Mouse (Mus musculus) hindlimb bud, embryonic 11.5 days (tissue): ENCODE results near the gene Emc9.

Experiments used
- DNase-seq: peaks from one replicate; pipeline ENCODE4 v3.0.0-alpha.2; 2012; ENCODE audit warnings: low read depth, low spot score; ENCODE audit errors: extremely low spot score

The Emc9 gene

DNA sequence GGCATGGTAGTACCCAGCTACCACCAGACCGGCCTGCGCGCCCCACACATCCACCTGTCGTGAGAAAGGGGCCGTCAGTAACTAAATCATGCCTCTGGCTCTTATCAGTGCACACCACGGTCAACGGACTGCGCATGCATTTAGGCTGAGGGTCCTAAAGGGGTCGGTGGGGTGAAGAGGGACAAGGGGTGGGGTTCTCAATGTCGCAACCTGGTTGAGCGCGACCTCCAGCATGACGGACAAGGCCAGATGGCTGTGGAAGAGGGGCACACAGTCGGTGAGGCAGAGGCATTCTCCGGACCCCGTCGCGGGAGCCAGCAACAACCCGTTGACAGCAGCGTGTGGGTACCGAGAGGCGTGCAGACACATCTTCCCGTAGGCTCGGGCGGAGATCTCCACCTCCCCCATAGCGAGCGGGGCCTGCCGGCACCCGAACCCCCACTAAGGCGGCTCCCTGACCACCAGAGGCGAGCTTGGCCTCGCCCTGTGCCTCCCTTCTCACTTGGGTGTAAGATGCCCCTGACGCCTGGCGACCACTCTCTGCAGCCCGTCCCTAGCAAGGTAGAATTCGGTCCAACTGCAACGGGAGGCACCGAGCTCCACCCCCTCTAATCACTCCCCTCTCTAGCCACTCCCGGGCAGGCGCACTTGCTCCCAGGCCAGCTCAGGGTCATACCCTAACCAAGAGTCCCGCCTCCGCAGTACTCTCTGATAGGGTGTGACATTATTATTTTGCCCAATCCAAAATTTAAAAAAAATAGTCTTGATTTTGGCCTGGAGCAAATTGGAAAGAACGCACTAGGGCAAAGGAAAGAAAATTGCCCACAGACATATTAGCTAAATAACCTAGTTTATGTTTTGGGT is at the start of gene Emc9:
Gene Emc9, minus strand, starts transcription at position 601 of the 864 bp plus-strand sequence.
- no peak for DNase-seq

DNA sequence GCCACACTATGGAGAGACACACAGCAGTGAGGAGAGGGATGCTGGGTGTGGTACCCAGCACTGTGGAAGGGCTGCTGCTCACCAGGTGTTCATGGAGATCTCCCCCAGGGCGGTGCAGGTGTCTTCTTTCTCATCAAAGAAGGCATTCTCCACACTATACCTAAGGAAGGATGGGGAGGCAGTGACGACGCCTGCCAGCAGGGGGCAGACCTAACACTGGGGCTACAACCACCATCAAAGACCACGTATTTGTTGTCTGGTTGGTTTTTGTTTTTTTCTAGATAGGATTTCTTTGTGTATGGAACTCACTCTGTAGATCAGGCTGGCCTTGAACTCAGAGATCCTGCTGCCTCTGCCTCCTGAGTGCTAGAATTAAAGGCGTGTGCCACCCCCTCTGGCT is 44.2 kb upstream of the Emc9 start:
- DNase-seq, result no peak

GRCm38 (mm10) chr14:55628077-55628827 is 43.1 kb upstream of the Emc9 start:
- DNase-seq, result no peak

DNA sequence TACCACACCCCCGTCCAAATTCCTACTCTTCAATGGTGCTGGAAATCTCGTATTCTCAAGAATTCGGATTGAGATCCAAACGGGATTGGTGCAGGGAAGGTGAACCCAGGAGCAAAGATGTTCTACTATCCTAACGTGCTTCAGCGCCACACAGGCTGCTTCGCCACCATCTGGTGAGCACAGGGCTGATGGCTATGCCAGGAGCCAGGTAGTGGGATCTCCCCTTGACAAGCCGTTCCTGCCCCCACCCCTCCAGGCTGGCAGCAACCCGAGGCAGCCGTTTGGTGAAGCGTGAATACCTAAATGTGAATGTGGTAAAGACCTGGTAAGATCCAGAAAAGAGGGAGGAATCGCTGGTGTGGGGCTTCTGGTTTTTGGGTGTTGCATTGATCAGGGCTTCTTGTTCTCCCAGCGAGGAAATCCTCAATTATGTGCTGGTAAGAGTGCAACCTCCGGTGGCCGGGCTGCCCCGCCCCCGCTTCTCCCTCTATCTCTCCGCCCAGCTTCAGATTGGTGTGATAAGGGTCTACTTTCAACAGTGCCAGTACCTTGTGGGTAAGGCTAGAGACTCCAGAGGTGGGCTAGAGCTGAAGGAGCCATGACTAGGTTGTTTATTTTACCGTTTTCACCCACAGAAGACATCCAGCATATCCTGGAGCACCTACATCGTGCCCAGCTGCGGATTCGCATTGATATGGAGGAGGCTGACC is 33.5 kb upstream of the Emc9 start:
- DNase-seq, result no peak

- no peak for DNase-seq
These were observed 32.7 kb upstream of the Emc9 start, which contains the start of gene Rec8 for GRCm38 (mm10) chr14:55617822-55618221. Rec8 (plus strand) TSS chr14:55618037.

- DNase-seq, result no peak
These were observed 31.7 kb upstream of the Emc9 start for GRCm38 (mm10) chr14:55616844-55617243.

DNA sequence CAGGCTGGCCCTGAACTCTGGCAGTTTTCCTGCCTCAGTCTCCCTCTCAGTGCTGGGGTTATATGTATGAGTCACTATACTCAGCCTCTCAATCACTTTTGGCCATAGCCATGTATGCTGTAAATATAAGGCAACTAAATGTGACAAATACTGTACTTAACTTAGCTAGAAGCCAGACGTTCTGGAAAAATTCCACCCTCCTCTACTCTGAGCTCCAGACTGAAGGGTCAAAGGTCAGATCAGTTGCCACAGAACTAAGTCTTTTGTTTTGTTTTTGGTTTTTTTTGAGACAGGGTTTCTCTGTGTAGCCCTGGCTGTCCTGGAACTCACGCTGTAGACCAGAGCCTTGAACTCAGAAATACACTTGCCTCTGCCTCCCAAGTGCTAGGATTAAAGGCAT is 30.8 kb upstream of the Emc9 start:
- no peak for DNase-seq

DNA sequence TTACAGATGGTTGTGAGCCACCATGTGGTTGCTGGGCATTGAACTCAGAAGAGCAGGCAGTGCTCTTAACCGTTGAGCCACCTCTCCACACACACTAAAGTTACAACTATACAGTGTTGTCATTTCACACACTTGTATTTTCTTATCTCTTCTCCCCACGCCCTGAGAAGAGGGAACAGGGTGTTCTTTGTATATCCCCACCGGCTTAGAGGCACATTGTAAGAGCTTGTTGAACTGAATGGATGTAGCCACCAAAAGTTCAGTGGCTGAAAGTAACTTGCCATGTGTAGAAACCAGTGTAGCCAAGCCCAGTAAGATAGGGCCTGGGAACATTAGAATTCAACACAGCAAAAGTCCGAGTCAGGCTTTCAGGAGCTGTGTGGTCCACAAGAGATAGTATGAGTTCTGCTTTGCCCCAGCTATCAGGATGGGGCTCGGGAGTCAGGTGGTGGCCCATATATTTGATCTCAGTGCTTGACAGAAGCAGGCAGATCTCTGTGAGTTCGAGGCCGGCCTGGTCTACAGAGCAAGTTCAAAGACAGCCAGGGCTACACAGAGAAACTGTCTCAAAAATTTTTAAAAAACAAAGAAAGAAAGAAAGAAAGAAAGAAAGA is 29.6 kb upstream of the Emc9 start:
- DNase-seq, result no peak

DNA sequence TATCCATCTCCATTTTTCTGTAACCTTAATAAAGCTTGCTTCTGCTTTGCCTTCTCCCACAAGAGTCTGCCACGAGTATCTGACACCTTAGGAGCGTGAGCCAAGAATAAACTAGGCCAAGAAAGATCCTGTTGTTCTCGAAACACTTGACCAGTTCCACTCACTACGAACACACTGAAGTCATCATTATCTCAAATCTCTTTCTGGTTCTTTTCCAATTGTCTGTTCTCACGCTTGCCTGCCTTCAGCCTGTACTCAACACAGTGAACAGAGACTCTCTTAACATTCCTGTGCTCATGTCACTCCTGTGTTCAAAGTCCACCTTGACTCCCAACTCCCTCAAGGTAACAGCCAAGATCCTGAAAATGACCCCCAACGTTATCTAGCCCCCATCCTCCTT is 28.2 kb upstream of the Emc9 start:
- no peak for DNase-seq

DNA sequence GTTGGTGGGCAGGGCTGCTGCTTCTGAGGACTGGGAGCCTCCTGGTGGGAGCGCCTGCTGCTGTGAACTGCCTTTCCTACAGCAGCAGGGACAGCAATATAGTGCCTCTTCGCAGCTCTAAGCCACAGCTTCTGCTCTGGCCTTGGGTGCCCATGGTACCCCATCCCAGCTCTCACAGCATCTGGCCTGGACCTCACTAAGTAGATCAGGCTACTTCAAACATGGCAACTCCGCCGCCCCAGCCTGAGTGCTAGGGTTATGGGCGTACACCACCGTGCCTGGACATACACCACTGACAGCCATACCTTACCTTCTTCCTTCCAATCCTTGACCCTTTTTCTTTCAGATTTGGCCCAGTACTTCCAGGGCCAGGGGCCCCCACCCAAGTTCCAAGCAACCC is 23.2 kb upstream of the Emc9 start:
- DNase-seq, result no peak

- no peak for DNase-seq
These were observed 20.8 kb upstream of the Emc9 start for GRCm38 (mm10) chr14:55605743-55606459.

DNA sequence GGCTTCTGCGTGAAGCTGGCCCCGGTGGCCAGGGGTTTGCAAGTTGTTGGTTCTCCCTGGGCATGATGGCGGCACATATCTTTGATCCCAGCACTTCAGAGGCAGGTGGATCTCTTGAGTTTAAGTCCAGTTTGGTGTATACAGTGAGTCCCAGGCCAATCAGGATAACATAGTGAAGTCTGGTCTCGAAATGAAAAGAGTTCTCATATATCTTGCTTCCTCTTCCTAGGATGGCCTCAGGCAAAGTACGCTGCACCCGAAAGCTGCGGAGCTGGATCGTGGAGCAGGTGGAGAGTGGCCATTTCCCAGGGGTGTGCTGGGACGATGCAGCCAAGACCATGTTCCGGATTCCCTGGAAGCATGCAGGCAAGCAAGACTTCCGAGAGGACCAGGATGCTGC is 19.7 kb upstream of the Emc9 start:
- no peak for DNase-seq

GRCm38 (mm10) chr14:55603633-55604576 is 18.8 kb upstream of the Emc9 start:
- DNase-seq, result peak; percentile 52

DNA sequence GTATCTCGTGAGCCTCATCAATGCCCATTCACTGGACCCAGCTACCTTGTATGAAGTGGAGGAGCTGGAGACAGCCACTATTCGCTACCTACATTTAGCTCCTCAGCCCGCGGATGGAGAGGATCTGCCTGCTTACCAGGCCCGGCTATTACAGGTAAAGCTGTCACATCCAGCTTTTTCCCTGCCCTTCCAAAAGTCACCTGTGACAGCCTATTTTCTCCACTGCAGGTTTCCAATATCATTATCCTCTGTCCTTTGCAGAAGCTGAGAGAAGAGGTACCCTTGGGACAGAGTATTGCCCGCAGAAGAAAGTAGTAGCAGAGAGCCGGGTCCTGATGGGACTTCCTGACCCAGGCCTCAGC is 18.1 kb upstream of the Emc9 start, which contains the start of gene Irf9:
Gene Irf9, plus strand, starts transcription at position 301 of the 362 bp plus-strand sequence.
- DNase-seq, result no peak

DNA sequence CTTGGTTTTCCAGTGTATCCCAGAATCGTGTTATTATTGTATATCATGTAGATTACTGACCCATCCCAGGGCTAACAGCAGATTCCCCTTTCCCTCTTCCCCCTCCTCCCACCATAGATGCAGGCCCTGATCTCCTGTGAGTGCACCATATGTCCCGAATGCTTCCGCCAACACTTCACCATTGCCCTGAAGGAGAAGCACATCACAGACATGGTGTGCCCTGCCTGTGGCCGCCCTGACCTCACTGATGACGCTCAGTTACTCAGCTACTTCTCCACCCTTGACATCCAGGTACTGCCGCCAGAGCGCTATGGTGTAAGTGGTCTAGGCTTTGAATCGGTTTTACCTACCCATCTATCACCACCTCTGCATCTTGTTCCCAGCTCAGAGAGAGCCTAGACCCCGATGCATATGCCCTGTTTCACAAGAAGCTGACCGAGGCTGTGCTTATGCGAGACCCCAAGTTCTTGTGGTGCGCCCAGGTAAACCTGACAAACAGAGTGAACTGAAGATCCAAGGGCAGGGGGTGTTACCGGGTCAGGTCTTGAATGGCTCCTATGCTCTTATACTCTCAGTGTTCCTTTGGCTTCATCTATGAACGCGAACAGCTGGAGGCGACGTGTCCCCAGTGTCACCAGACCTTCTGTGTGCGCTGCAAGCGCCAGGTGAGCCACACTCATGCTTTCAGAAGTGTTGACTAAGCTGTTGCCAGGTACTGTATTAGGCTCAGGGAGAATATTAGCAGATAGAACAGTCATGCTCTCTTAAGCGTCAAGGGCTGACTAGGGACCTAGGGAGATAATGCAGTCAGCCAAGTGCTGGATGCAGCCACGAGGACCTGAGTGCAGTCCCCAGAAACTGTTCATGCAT is 13.7 kb upstream of the Emc9 start:
- DNase-seq, result no peak

DNA sequence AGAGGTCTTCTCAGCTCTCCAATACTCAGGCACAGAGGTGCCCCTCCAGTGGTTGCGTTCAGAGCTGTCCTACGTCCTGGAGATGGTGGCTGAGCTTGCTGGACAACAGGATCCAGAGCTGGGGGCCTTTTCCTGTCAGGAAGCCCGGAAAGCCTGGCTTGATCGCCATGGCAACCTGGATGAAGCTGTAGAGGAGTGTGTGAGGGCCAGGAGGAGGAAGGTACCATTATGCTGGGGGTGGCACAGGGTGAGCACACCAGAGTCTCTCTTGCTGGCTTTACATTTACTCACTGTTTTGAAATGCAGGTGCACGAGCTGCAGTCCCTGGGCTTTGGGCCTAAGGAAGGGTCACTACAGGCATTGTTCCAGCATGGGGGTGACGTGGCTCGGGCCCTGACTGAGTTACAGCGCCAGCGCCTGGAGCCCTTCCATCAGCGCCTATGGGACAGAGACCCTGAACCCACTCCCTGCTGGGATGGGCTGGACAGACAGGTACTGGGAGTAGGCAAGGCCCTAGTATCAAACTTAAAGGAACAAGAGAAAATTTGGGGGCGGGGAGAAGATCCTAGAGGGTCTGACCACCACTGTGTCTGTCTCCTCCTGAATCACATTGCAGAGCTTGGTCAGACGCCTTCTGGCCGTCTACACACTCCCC is 11.1 kb upstream of the Emc9 start:
- no peak for DNase-seq

DNA sequence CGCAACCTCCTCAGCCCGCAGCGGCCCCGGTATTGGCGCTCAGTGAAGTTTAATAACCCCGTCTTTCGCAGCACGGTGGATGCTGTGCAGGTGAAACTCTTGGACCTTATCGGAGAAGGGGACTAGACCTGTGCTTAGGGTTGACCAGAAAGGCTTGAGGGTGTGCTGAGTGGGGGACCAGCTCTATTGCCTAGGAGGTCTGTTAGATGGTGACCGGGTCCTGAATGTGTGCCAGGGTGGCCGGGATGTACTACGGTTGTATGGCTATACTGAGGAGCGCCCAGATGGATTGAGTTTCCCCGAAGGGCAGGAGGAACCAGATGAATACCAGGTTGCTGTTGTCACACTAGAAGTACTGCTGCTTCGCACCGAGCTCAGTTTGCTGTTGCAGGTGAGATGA is 7.1 kb upstream of the Emc9 start:
- DNase-seq, result no peak

- peak; percentile 77 for DNase-seq
These were observed 6.3 kb upstream of the Emc9 start, which contains the start of gene Rnf31 for GRCm38 (mm10) chr14:55591331-55591891. Rnf31 (plus strand) TSS chr14:55591708.
